Mouse (Mus musculus) cortical plate, adult 2 months (tissue): ENCODE results near the gene Tpgs1.

Experiments
- CTCF ChIP-seq: fragments of 200-500 bp; IDR thresholded peaks from 2 replicates; pipeline ENCODE4 v1.5.1; 2011; ENCODE audit warnings: mild to moderate bottlenecking, control low read depth, low read length; ENCODE audit not compliant: insufficient read depth; ENCODE audit errors: extremely low read depth
- POLR2A ChIP-seq: fragments of 200-500 bp; IDR thresholded peaks from 2 replicates; pipeline ENCODE4 v1.6.1; 2011; ENCODE audit warnings: mild to moderate bottlenecking, low read length, control low read depth; ENCODE audit not compliant: insufficient read depth; ENCODE audit errors: extremely low read depth

DNA sequence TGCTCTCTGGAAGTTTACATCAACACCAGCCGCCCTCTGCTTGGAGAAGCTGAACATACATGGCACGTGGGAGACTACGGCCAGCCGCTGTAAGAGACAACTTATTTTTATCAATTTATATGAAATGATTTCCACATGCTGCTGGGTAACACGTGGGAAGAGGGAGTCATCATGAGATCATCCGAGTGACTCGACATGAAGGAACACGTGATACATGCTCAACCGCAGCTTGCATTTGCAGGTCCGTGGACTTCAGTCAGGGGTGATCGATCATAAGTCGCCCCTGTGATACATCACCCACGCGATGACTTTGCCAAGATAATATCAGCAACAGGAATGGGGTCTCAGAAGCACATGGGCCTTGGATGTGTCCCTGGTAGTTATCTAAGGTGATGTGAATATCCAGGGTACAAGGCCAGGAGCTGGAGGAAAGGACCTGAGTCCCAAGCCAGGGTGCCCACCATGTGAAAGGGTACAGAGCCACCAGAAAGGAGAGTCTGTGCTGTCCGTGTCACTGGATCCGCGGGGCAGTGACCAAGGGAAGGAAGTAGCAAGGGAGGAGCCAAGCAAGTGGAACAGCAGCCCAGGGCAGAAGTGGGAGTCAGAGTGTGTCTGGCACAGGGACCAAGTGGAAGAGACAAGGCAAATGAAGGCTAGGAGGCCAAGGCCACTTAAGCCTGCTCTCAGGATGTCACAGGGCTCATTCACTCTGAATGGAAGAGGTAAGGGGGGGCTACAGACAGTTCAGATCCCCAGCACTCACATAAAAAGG lies 36.0 kb upstream of the Tpgs1 start:
- TF ChIP-seq CTCF (no peak), POLR2A (no peak)
